Mouse (Mus musculus): Measurements from ENCODE around the gene Dazap2.

GRCm38 (mm10) chr15:100665411-100666218 lies 50.5 kb downstream of the Dazap2 start:
- TF ChIP-seq TCF12 (IDR thresholded peaks at IDR 0.05; ENCODE audit: insufficient read depth, poor library complexity, severe bottlenecking) (no peak), MAX (IDR thresholded peaks at IDR 0.05; ENCODE audit: low read depth) (no peak), POLR2A (IDR thresholded peaks at IDR 0.05; ENCODE audit: insufficient read length, low read depth) (no peak), POLR2AphosphoS2 (IDR thresholded peaks at IDR 0.05; ENCODE audit: insufficient read length, low read depth) (no peak), TCF3 (IDR thresholded peaks at IDR 0.05; ENCODE audit: insufficient read length, low read depth) (no peak), USF1 (IDR thresholded peaks at IDR 0.05; ENCODE audit: low read depth) (no peak)

Data from myocyte (in vitro differentiated cells).